Mouse (Mus musculus) gastrocnemius, postnatal 36 days (tissue): Measurements from ENCODE around the gene Rbpj. TPM values are rescaled to one million over a fixed set of nuclear protein-coding genes. Genes with fewer than 3 reads are reported as not detected.

Experiments used
- DNase-seq, 2 experiments: peaks; one replicate each; pipeline ENCODE4 v3.0.0; 2022
- intact Hi-C: fragments of 180-260 bp; cut with DNase I; formaldehyde crosslinking; loops from one replicate; pipeline ENCODE4 v1.15.1; 2025
- long read RNA-seq, 2 experiments: library from polyadenylated mRNA; stranded (forward); transcript quantifications; one replicate each; pipeline ENCODE4 v2.0.0; 2021
- total RNA-seq, 2 experiments: library from RNA; stranded (reverse); gene quantifications; 2 replicates each; pipeline ENCODE4 v1.2.3; 2021

Gene Rbpj
- 10 to 100 TPM; 14.1 to 23.8 TPM for total RNA-seq
- long read RNA-seq, experiment 1, full-length matches to known transcripts = 2 of 5 reads
- long read RNA-seq, experiment 1, partial matches to known transcripts = 1 of 5 reads
- long read RNA-seq, experiment 1, other reads (novel, unspliced or antisense) = 2 of 5 reads
- long read RNA-seq, experiment 2, full-length matches to known transcripts = 7 of 8 reads
- long read RNA-seq, experiment 2, partial matches to known transcripts = 1 of 8 reads
- long read RNA-seq, experiment 2, other reads (novel, unspliced or antisense) = 0 of 8 reads

- intact Hi-C loops = no loop called here
- no peak for DNase-seq
Observed at GRCm38 (mm10) chr5:53465883-53466282, at the start of gene Rbpj. TSS of gene Rbpj (plus strand) at chr5:53466152.

GRCm38 (mm10) chr5:53420777-53421176, 45.2 kb upstream of the Rbpj start:
- no peak for DNase-seq

GRCm38 (mm10) chr5:53421291-53421690, 44.7 kb upstream of the Rbpj start:
- intact Hi-C loops = no loop called here
- DNase-seq = no peak

More at GRCm38 (mm10) chr5:53420777-53421176, 45.2 kb upstream of the Rbpj start:
- intact Hi-C loops = no loop called here

- DNase-seq = no peak
- intact Hi-C loops = no loop called here
Observed at GRCm38 (mm10) chr5:53427411-53427810, 38.5 kb upstream of the Rbpj start.

- peak in 1 of 2 experiments; percentile 22 for DNase-seq
- intact Hi-C loops = no loop called here
Observed at GRCm38 (mm10) chr5:53429683-53430477, 36.1 kb upstream of the Rbpj start.

GRCm38 (mm10) chr5:53432451-53432850, 33.5 kb upstream of the Rbpj start:
- intact Hi-C loops = no loop called here
- DNase-seq = no peak

DNA sequence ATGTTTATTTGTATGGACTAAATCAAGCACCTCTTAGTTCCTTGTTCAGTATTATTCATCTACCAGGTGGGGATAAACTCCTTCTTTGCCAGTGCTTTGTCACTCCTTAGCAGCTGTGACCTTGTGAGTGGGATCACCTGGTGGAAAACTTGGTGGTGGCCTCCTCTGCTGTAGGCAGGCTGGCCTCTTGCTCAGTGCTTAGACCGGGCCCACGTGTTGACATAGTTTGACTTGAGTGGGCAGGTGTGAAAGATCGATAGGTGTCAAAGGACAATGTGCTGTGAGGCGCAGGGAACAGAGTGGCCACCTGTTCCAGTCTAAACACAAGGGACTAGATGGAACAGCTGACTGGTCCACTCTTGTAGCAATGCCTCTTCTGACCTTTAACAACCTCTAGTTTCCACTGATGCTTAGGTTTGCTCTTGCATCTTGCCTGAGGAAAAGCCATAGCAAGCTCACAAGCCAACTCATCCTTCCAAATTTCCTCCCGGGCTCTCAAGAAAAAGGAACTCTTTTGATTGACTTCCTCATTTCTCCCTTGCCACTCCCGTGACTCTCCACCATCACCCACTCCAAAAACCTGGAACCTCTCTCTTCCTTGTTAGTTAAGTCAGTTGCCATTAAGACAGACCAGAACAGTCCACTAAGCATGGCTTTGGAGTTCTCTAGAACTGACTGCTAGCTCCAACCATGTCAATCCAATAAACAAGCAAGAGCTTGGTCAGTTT, 28.9 kb upstream of the Rbpj start:
- DNase-seq = no peak
- intact Hi-C loops = no loop called here

DNA sequence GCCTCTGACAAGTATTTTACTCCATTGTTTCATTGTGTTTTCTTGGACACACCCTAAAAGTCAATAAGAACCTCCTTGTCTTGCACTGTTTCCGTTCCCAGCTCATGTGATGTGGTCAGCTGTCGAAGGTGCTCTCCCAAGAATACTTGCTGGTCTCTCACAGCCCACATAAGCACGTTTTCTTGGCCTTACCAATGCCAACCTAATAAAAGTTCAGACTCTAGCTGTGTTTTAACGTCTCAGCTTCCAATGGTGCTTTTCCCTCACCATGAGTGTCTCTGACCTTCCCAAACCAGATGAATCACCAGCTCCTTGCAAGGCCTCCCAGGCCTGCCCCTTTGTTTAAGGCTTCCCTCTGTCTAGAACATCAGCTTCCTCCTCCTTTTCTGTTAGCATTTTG, 28.2 kb upstream of the Rbpj start:
- DNase-seq = no peak
- intact Hi-C loops = no loop called here

DNA sequence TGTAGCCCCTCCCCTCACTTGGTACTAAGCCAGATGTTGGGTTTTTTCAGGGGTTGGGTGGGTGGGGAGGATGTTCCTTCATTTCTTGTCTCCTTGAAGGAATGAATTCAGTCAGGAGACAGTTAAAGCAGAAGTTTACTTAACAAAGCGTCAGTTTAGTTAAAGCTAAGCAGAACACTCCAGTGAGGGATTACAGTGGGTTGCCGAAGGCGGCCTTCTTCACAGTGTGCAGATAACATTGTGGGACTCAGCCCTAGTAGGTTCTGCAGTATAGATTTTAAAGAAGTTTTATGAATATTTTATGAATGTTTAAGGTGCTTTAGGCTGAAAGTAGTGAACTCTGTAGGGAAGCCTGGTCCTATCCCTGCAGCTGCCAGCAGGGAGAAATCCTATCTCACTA, 27.7 kb upstream of the Rbpj start:
- no peak for DNase-seq
- intact Hi-C loops = no loop called here

DNA sequence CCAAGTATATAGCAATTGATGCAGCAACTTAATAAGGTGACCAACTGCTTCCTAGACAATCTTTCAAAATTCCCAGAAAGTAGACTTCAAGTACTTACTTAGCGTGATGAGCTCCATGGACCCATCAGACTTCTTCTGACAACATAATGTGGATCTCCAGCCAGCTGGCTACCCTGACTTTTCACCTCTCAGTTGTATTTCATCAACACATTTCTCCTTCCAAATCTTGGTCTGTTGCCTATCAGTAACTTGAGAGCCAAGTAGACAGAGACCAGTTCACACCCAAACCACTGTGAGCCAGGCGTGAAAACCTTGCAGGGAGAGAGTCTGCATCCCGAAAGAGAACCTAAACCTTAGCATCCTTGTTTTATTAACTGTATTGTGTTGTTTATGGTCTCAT, 26.3 kb upstream of the Rbpj start:
- no peak for DNase-seq
- intact Hi-C loops = no loop called here

DNA sequence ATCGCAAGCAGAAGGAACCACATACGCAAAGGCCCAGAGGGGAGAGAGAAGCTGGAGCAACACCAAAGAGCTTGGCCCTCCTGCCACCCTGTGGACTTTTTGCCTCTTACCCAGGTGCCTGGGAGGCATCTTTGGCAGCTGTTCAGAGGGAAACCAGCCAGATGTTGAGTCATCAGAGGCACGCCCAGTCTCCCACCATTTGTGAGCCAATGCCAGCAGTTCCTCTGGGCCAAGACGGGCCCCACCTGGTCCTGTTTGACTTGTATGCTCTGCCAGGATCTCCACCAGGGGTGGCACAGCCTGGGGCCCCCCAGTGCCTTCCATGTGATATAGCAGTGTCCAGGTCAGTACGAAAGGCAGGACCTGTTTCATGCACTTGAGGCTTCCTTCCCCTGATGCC, 21.9 kb upstream of the Rbpj start:
- intact Hi-C loops = no loop called here
- DNase-seq = no peak

GRCm38 (mm10) chr5:53450945-53451344, 15.0 kb upstream of the Rbpj start:
- intact Hi-C loops = no loop called here
- DNase-seq = peak in 1 of 2 experiments; percentile 39

- DNase-seq = no peak
- intact Hi-C loops = no loop called here
Observed at GRCm38 (mm10) chr5:53451829-53452228, 14.1 kb upstream of the Rbpj start.

- no peak for DNase-seq
- intact Hi-C loops = no loop called here
Observed at GRCm38 (mm10) chr5:53452920-53453319, 13.0 kb upstream of the Rbpj start.

DNA sequence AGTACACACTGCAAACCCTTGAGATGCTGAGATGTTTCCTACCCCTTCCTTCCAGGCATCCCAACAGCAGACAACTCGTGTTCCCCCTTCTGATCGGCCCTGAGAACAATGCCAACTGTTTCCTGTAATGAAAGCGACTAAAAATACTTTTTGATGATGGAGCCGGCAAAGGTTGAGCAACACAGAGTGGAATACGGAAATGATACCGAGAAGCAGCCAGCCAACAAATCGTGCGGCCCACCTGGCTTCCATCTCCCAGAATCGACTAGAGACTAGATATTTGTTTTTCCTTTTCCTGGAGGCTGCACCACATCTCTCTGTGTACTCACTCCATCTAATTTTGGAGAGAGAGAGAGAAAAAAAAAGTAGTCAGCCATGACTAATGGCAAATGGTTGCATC, 11.2 kb upstream of the Rbpj start:
- peak in 1 of 2 experiments; percentile 22 for DNase-seq
- intact Hi-C loops = no loop called here

- intact Hi-C loops = no loop called here
- DNase-seq = no peak
Observed at GRCm38 (mm10) chr5:53455459-53455858, 10.5 kb upstream of the Rbpj start.

DNA sequence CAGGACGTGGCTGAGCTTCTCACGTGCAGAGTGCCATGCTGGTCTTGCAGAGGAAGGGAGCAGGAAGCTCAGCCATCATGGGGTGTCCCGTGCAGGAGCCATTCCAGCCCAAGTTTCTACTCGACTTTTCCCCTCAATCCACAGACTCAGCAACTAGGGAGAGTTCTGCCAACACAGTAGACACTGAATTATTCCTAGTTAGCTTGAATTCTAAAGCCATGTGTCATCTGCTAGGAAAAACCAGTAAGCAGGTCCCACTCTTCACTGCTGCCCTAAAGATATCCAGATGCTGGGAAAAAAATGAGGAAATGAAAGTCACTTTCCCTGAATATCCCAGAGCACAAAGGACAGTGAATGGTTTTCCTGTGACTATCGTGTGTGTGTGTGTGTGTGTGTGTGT, 5.8 kb upstream of the Rbpj start:
- intact Hi-C loops = no loop called here
- DNase-seq = no peak

- DNase-seq = no peak
Observed at GRCm38 (mm10) chr5:53463098-53464018, 2.6 kb upstream of the Rbpj start.

GRCm38 (mm10) chr5:53466422-53467333, 726 bp downstream of the Rbpj start:
- DNase-seq = no peak
- intact Hi-C loops = no loop called here

More at GRCm38 (mm10) chr5:53463098-53464018, 2.6 kb upstream of the Rbpj start:
- intact Hi-C loops = no loop called here
